Mouse (Mus musculus): ENCODE measurements around the gene Gm26620.

- TF ChIP-seq USF1 (IDR thresholded peaks at IDR 0.05; ENCODE audit: low read depth, low read length) (no peak), POLR2A (IDR thresholded peaks at IDR 0.05; ENCODE audit: low read depth, low read length) (no peak)
Measured at GRCm38 (mm10) chr1:170915657-170916056, 30.8 kb downstream of the Gm26620 start.

Measured in CH12.LX (cell line).